Mouse (Mus musculus) midbrain, embryonic 15.5 days (tissue): Measurements from ENCODE around the gene Krt71. TPM values are rescaled to one million over a fixed set of nuclear protein-coding genes. Genes with fewer than 3 reads are reported as not detected.
A peak's percentile ranks its signal among the peaks of the same experiment; 100 is the strongest.

ENCODE experiments used
- ATAC-seq: fragments of 200-750 bp; cut with Nextera tagmentation; replicated peaks from 2 replicates; pipeline ENCODE4 v1.8.0; 2017; ENCODE audit warnings: moderate TSS enrichment
- H3K27ac ChIP-seq: fragments of 300-500 bp; sonication (generic); 2 replicates; pipeline ENCODE4 v1.5.1; 2015; ENCODE audit warnings: mild to moderate bottlenecking, inconsistent platforms
- H3K27me3 ChIP-seq: fragments of 300-500 bp; sonication (generic); replicated peaks from 2 replicates; pipeline ENCODE4 v1.6.1; 2015; ENCODE audit warnings: inconsistent platforms
- H3K36me3 ChIP-seq: fragments of 300-500 bp; sonication (generic); replicated peaks from 2 replicates; pipeline ENCODE4 v1.6.1; 2015; ENCODE audit warnings: inconsistent platforms
- H3K4me1 ChIP-seq: fragments of 300-500 bp; sonication (generic); 2 replicates; pipeline ENCODE4 v1.6.1; 2015; ENCODE audit warnings: inconsistent platforms
- H3K4me2 ChIP-seq: fragments of 300-500 bp; sonication (generic); 2 replicates; pipeline ENCODE4 v1.6.1; 2015; ENCODE audit warnings: inconsistent platforms, mild to moderate bottlenecking, moderate library complexity
- H3K4me3 ChIP-seq: fragments of 300-500 bp; sonication (generic); 2 replicates; pipeline ENCODE4 v1.5.1; 2015; ENCODE audit warnings: mild to moderate bottlenecking, inconsistent platforms
- H3K9ac ChIP-seq: fragments of 300-500 bp; sonication (generic); 2 replicates; pipeline ENCODE4 v1.6.1; 2015; ENCODE audit warnings: mild to moderate bottlenecking, inconsistent platforms
- H3K9me3 ChIP-seq: fragments of 300-500 bp; sonication (generic); 2 replicates; pipeline ENCODE4 v1.6.1; 2016; ENCODE audit warnings: inconsistent platforms
- WGBS: fragments of 180-500 bp; shearing (Covaris S2); methylation state at CpG from one replicate; pipeline ENCODE4 v1.1.7; 2015; ENCODE audit warnings: mixed read lengths; 5-methylcytosine and 5-hydroxymethylcytosine counted together
- polyA plus RNA-seq: library from polyadenylated mRNA; unstranded; fragments of >200 nt; fragmentation: Nextera tagmentation; extraction: Ambion mirVana; gene quantifications from 2 replicates; pipeline ENCODE4 v1.2.1, GENCODE M21; 2015

Krt71 gene
- 0.08 TPM in 2 replicates for polyA plus RNA-seq

DNA sequence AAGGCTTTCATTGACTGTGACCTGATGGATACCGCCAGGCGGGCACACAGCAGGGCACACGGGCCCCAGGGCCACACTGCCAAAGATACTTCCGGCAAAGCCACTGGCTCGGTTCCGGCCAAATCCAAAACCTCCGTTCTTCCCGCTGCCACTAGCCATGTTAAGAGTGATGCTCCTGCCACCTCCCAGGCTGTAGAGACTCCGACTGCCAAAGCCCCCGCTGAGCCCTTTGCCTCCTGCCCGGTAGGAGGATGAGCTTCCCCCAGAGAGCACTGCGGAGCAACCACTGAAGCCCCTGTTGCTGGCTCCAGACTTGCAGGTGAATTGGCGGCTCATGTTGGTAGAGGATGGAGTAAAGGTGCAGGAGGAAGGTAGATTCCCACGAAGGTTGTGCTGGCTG lies at the start of gene Krt71:
Krt71 (minus strand) TSS at position 399 of the 400 bp plus-strand sequence.
- Histone ChIP-seq H3K4me1 (no peaks in the 10 kb centered on the region), H3K27me3 (no peaks in the 10 kb centered on the region), H3K4me3 (no peak within 1 kb of the TSS), H3K9ac (no peak within 1 kb of the TSS), H3K4me2 (no peak within 1 kb of the TSS), H3K36me3 (no peaks in the 10 kb centered on the region), H3K27ac (no peak within 1 kb of the TSS), H3K9me3 (no peaks in the 10 kb centered on the region)
- ATAC-seq: no peak
- WGBS: 59% methylated on average over 14 of the region's 14 CpGs

DNA sequence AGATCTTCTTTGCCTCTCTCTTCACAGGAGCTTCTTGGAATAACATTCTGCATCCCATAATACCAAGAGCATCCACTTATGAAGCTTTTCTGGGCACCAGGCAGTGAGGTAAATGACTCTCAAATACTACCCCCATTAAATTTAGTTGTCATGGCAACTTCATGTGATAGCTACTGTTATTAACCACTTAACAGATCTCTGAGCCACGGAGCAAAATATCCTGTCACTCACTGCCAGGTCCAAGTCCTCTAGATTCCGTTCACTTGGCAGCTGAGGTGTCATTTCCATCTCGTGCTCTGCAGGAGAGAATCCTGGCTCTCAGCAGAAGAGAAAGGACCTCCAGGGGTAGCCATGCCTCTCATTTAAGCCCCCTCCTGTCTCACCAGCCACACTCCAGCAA lies 48.0 kb upstream of the Krt71 start:
- 19% methylated on average over 3 of the region's 3 CpGs for WGBS
- no peaks in the 10 kb centered on the region for H3K36me3 ChIP-seq
- no peak overlapping the region for H3K9ac ChIP-seq
- H3K27ac ChIP-seq: peak overlapping the region; percentile 30; the same call in 1 of the 2 replicates
- H3K4me1 ChIP-seq: peaks cover 18% of the 10 kb centered on the region
- H3K4me3 ChIP-seq: no peak overlapping the region
- H3K27me3 ChIP-seq: no peaks in the 10 kb centered on the region
- 0 out of 2 replicates have a peak, but pooled peaks have one; percentile 50 for ATAC-seq
- H3K9me3 ChIP-seq: no peaks in the 10 kb centered on the region
- no peak overlapping the region for H3K4me2 ChIP-seq

DNA sequence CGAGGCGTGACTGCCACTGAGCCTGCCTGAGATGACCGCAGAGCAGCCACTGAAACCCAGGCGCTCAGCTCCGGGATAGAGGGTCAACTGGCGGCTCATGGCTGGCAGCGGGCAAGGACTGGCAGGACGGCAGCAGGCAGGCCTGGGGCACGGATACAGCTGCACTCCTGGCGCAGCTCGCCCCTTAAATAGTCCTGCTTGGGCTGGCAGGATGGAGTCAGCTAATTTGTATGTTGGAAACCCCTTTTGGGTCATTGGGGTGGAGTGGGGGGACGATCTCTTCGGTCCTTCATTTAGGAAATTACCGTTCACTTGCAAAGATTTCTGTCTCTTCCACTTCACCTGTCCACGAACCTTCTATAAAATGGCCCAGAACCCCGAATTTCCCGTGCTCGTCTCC lies 43.5 kb upstream of the Krt71 start, which contains the start of gene Krt72:
Krt72 (minus strand) TSS at position 101 of the 400 bp plus-strand sequence.
- Histone ChIP-seq H3K4me2 (no peak within 1 kb of the TSS), H3K27ac (no peak within 1 kb of the TSS), H3K9me3 (no peaks in the 10 kb centered on the region), H3K27me3 (no peaks in the 10 kb centered on the region), H3K4me3 (no peak within 1 kb of the TSS), H3K36me3 (no peaks in the 10 kb centered on the region), H3K9ac (no peak within 1 kb of the TSS), H3K4me1 (peaks cover 17% of the 10 kb centered on the region)
- no peak for ATAC-seq
- WGBS: 91% methylated on average over 18 of the region's 18 CpGs

DNA sequence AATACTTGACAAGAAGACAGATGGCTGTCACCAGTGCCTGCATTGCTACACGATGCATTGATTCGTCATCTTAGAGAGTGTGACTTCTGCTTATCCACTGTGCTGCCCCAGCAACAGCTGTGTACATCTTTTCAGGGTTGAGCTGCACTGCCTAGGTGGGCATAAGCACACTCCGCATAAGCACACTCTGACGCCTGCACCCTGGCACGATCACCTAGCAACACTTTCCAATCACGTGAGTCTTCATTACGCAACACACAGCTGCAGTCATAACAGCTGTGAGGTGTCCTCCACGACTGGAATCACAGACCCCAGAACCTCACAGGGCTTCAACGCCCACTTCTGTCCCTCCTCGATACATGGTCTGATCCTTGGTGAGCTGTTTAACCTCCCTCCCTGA lies 30.5 kb upstream of the Krt71 start:
- WGBS: 84% methylated on average over 10 of the region's 10 CpGs
- Histone ChIP-seq H3K9ac (no peak overlapping the region), H3K27ac (no peak overlapping the region), H3K4me3 (no peak overlapping the region), H3K27me3 (no peaks in the 10 kb centered on the region), H3K36me3 (no peaks in the 10 kb centered on the region), H3K4me2 (no peak overlapping the region), H3K9me3 (no peaks in the 10 kb centered on the region), H3K4me1 (no peaks in the 10 kb centered on the region)
- ATAC-seq: no peak

DNA sequence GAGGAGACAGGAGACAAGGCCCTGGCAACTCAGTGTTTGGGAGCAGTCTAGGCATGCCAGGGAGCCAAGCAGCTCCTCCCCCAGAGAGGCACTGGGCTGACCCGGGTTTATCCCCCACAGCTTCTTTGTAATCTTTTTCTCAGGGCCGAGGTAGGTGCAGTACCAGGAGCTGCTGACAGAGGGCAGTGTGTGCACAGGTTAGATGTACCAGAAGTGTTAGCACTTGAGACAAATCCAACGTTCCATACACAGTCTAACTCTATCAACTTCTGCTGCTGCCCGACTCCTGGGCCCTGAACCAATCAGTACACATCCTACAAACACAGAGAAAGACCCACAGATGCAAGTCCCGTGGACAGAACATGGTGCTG lies 29.8 kb upstream of the Krt71 start:
- no peaks in the 10 kb centered on the region for H3K9me3 ChIP-seq
- 8% methylated on average over 5 of the region's 5 CpGs for WGBS
- peak; percentile 77 for ATAC-seq
- no peak overlapping the region for H3K27ac ChIP-seq
- no peaks in the 10 kb centered on the region for H3K27me3 ChIP-seq
- no peak overlapping the region for H3K4me3 ChIP-seq
- H3K4me2 ChIP-seq: no peak overlapping the region
- H3K9ac ChIP-seq: no peak overlapping the region
- no peaks in the 10 kb centered on the region for H3K4me1 ChIP-seq
- H3K36me3 ChIP-seq: no peaks in the 10 kb centered on the region

DNA sequence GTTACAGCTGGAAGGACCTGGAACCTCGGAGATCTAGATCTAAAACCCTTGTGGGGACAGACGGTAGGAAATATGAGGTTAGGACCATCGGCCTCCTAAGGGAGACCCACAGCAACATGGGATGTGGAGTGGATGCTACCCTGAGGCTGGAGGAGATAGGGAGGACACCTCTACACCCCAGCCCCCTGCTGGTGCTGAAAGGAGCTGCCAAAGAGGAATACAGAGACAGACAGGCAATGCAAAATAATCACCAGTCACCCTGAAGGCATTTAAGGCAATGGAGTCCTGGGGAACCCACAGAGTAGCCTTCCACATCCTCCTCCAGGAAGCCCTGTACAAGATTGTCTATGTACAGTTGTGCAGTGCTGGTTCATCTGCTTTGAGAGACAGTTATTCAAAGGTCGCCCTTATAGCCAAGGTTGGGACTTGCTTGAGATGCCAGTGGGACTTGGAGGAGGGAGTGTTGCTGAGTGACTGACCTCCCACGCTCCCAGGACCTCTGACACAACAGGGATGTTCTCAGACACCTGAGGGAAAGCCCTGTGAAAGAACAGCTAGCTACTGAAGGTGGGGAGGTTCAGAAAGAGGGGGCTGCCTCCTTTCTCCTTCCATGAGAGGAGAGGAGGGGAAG lies 29.3 kb upstream of the Krt71 start:
- 76% methylated on average over 5 of the region's 5 CpGs for WGBS
- H3K9ac ChIP-seq: no peak overlapping the region
- no peaks in the 10 kb centered on the region for H3K9me3 ChIP-seq

DNA sequence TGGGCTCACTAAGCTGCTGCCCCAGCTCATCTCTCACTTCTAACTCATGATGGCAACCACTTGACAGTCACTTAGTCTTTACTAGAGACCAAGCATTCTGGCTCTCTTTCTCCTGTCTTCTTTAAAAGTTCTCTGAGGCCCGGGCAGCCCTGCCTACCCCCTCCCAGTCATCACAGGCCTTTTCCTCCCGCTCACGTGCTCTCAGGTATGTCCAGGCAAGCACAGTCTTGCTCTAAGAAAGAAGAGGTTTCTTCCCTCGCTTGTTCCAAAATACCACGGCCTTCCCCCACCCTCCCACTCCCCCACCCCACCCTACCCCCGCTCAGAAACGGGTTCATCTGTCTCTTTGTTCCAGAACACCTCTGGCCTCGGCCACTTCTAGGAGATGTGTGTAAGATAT lies 27.3 kb upstream of the Krt71 start:
- Histone ChIP-seq H3K36me3 (no peaks in the 10 kb centered on the region), H3K4me2 (no peak overlapping the region), H3K4me3 (no peak overlapping the region), H3K4me1 (no peaks in the 10 kb centered on the region), H3K27ac (no peak overlapping the region), H3K9ac (no peak overlapping the region), H3K9me3 (no peaks in the 10 kb centered on the region), H3K27me3 (no peaks in the 10 kb centered on the region)
- no peak for ATAC-seq
- 46% methylated on average over 8 of the region's 8 CpGs for WGBS

More for the DNA sequence above, 29.3 kb upstream of the Krt71 start:
- Histone ChIP-seq H3K4me1 (no peaks in the 10 kb centered on the region), H3K4me2 (no peak overlapping the region), H3K27me3 (no peaks in the 10 kb centered on the region), H3K4me3 (no peak overlapping the region), H3K36me3 (no peaks in the 10 kb centered on the region), H3K27ac (no peak overlapping the region)
- ATAC-seq: peak; percentile 24; the same call in 1 of the 2 replicates

DNA sequence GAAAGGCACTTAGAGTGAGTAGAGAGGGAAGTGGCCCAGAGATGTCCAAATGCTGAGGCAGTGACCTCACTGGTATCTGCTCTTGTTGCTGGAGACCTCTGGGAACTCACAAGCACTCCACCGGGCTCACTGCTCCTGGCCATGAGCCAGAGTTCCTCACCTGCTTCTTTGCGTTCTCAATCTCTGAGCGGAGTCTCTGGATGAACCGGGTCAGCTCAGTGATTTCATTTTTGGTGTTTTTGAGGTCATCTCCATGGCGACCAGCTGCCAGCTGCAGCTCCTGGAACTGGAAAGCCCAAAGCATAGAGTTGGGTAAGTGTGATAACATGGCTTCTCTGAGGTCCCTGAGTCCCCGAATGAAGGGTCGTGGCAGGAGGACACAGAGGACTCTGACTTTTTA lies 5.1 kb downstream of the Krt71 start:
- H3K27ac ChIP-seq: no peak overlapping the region
- H3K36me3 ChIP-seq: no peaks in the 10 kb centered on the region
- H3K27me3 ChIP-seq: no peaks in the 10 kb centered on the region
- no peaks in the 10 kb centered on the region for H3K9me3 ChIP-seq
- H3K4me3 ChIP-seq: no peak overlapping the region
- no peaks in the 10 kb centered on the region for H3K4me1 ChIP-seq
- H3K9ac ChIP-seq: no peak overlapping the region
- no peak for ATAC-seq
- H3K4me2 ChIP-seq: no peak overlapping the region
- WGBS: 70% methylated on average over 7 of the region's 7 CpGs

DNA sequence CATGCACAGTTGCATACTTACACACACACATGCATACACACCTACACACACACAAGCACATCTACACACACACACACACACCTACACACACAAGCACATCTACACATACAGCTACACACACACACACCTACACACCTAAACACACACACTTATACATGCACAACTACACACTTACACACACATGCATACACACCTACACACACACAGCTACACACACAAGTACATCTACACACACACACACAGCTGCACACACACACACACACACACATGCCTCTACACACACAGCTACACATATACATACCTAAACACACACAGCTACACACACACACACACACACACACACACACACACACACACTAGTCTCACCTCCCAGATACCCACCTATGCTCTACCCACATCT lies 12.3 kb downstream of the Krt71 start:
- ATAC-seq: no peak

DNA sequence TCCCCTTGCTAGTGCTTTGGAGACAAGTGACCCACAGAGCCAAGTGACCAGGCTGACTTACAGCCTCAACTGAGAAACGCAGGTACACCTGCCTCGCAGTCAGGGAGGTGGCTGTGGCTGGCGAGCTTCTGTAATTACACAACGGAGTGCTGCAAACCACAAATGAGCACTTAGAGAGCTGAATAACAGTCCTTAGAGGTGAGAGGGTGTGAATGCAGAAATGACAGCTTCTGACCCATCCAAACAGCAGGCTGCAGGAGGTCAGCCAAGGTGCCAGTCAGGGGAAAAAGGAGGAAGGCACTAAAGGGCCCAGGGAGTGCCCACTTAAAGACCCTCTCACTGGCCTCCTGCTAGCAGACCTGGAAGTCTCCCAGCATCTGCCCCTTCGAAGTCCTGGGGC lies 18.2 kb downstream of the Krt71 start:
- ATAC-seq: no peak
- Histone ChIP-seq H3K4me3 (no peak overlapping the region), H3K9ac (no peak overlapping the region), H3K27ac (no peak overlapping the region), H3K36me3 (no peaks in the 10 kb centered on the region), H3K27me3 (no peaks in the 10 kb centered on the region), H3K4me1 (no peaks in the 10 kb centered on the region), H3K4me2 (no peak overlapping the region), H3K9me3 (no peaks in the 10 kb centered on the region)
- WGBS: 81% methylated on average over 5 of the region's 5 CpGs

More for the DNA sequence above, 12.3 kb downstream of the Krt71 start:
- Histone ChIP-seq H3K4me1 (no peaks in the 10 kb centered on the region), H3K27me3 (no peaks in the 10 kb centered on the region), H3K36me3 (no peaks in the 10 kb centered on the region), H3K4me2 (no peak overlapping the region), H3K4me3 (no peak overlapping the region), H3K9me3 (no peaks in the 10 kb centered on the region), H3K27ac (no peak overlapping the region), H3K9ac (no peak overlapping the region)

DNA sequence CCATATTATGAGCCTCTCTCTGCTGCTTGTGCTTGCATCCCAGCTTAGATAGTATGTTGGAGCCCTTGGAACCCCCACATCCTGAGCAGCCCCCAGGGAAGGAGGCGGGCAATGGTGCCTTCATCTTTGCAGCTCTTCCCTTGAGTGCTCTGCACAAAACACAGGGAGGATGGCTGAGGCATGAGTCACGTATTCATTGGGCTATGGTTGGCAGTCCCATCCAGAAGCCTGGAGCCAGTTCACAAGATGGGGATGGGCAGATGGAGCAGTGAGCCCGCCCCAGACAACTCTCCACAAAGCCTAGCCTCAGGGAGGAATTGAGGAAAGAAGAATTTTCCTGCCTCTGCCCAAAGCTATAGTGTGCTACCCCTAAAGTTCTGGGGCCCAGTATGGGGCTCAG lies 27.1 kb downstream of the Krt71 start:
- no peak for ATAC-seq
- Histone ChIP-seq H3K36me3 (no peaks in the 10 kb centered on the region), H3K27me3 (no peaks in the 10 kb centered on the region), H3K4me3 (no peak overlapping the region), H3K27ac (no peak overlapping the region), H3K9ac (no peak overlapping the region), H3K9me3 (no peaks in the 10 kb centered on the region), H3K4me1 (no peaks in the 10 kb centered on the region), H3K4me2 (no peak overlapping the region)
- 68% methylated on average over 3 of the region's 3 CpGs for WGBS

DNA sequence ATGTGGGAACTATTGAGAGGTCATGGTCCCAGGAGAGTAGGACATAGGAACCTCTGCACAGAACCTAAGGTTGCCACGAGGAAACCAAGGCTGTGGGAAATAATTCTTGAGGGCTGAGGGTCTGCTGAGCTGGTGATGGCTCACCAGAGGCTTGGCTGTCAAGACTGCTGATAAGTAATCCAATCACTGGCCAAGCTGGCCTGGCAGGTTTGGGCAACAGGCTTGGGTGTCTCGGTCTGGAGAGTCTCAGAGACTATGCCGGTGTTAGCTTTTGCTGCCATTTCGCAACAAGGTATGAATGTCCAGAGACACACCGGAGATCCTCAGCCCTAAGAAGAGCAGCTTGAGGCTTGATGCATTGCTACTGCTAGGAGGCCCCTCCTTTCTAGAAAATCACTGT lies 28.6 kb downstream of the Krt71 start:
- Histone ChIP-seq H3K4me2 (no peak overlapping the region), H3K36me3 (no peaks in the 10 kb centered on the region), H3K27me3 (no peaks in the 10 kb centered on the region), H3K4me1 (no peaks in the 10 kb centered on the region), H3K4me3 (no peak overlapping the region), H3K9ac (no peak overlapping the region), H3K27ac (no peak overlapping the region), H3K9me3 (no peaks in the 10 kb centered on the region)
- WGBS: 92% methylated on average over 5 of the region's 5 CpGs
- ATAC-seq: no peak

DNA sequence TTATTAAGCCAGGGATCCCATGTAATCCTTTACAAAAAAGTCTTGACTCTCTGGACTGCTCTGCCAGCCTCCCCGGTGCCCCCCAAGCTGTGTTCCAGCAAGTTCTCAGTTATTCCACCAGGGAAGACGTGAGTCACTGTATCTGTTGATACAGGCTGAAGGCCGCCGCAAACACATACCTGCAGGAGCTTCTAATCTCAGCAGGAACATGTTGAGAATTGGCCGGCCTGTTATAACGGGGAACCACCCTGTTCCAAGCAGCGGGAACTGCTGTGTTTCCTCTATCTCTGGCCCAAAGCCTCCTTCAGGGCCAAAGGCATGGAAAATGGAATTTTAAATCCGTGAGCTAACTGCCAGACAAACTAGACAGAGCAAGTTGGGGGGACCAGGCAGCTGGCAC lies 29.2 kb downstream of the Krt71 start:
- ATAC-seq: no peak
- no peaks in the 10 kb centered on the region for H3K36me3 ChIP-seq
- H3K27ac ChIP-seq: no peak overlapping the region
- H3K4me3 ChIP-seq: no peak overlapping the region
- no peak overlapping the region for H3K9ac ChIP-seq
- 69% methylated on average over 8 of the region's 8 CpGs for WGBS
- no peaks in the 10 kb centered on the region for H3K4me1 ChIP-seq
- H3K4me2 ChIP-seq: no peak overlapping the region
- no peaks in the 10 kb centered on the region for H3K27me3 ChIP-seq
- H3K9me3 ChIP-seq: no peaks in the 10 kb centered on the region
